19 mouse cellular contexts compared by ENCODE assay signal in genomic region chr14:99535781-99536180, GRCm38 (mm10).
DNase-seq lines count a peak whose midpoint lies in the region; ATAC-seq and TF ChIP-seq lines count a peak whose summit lies in the region.
"Had no signal": no experiment of that assay in that cellular context is flagged by ENCODE, and none has a peak within 500 bp of the region (broad histone marks: within the 10 kb centered on the region; RNA-seq: fewer than 3 reads in every experiment).

No protein-coding gene starts in this region.

- WGBS in stomach, embryonic 15.5 days = 80% methylated on average over 6 of the region's 6 CpGs
- WGBS in stomach, postnatal 0 days = 83% methylated on average over 6 of the region's 6 CpGs
- WGBS in intestine, postnatal 0 days = 45% methylated on average over 6 of the region's 6 CpGs
- 68% methylated on average over 6 of the region's 6 CpGs for whole genome bisulfite sequencing in liver, embryonic 12.5 days (ENCODE audit: insufficient replicate concordance)

- TF ChIP-seq EP300 in stomach, postnatal 0 days (optimal IDR thresholded peaks at IDR 0.05) = no peak

- no peak for TF ChIP-seq CTCF in stomach, postnatal 0 days (IDR thresholded peaks at IDR 0.05; ENCODE audit: low read depth)
- no peak for TF ChIP-seq CTCF in intestine, postnatal 0 days (IDR thresholded peaks at IDR 0.05; ENCODE audit: low read depth)

- intact Hi-C loops in left cerebral cortex, postnatal 25 days (cut with DNase I) = no loop called here

- no peak overlapping the region for H3K4me3 ChIP-seq in stomach, embryonic 15.5 days (replicated peaks)
- no peak overlapping the region for H3K4me3 ChIP-seq in stomach, postnatal 0 days (ENCODE audit: low read depth, low read length)
- no peak overlapping the region for H3K4me3 ChIP-seq in intestine, postnatal 0 days (ENCODE audit: low read depth, low read length)
- H3K4me3 ChIP-seq in liver, embryonic 12.5 days = no peak overlapping the region
- H3K4me3 ChIP-seq: hindbrain, embryonic 15.5 days; limb, embryonic 15.5 days; neural tube, embryonic 12.5 days had no signal

- ATAC-seq in stomach, embryonic 15.5 days (ENCODE audit: insufficient read depth, low FRiP score, low read depth) = peak; percentile 58; the same call in 1 of the 2 replicates
- ATAC-seq in stomach, postnatal 0 days (ENCODE audit: low FRiP score, low TSS enrichment) = no peak
- peak; percentile 100 for ATAC-seq in intestine, postnatal 0 days
- ATAC-seq in liver, embryonic 12.5 days = no peak
- ATAC-seq: liver, postnatal 0 days had no signal

- no peak overlapping the region for H3K27ac ChIP-seq in stomach, embryonic 15.5 days
- no peak overlapping the region for H3K27ac ChIP-seq in stomach, postnatal 0 days (replicated peaks)
- H3K27ac ChIP-seq in intestine, postnatal 0 days (ENCODE audit: low read depth, low read length) = no peak overlapping the region
- H3K27ac ChIP-seq in liver, embryonic 12.5 days = no peak overlapping the region
- H3K27ac ChIP-seq: hindbrain, embryonic 15.5 days; limb, embryonic 15.5 days; neural tube, embryonic 12.5 days had no signal

- no peaks in the 10 kb centered on the region for H3K36me3 ChIP-seq in stomach, embryonic 15.5 days
- no peaks in the 10 kb centered on the region for H3K36me3 ChIP-seq in stomach, postnatal 0 days (ENCODE audit: control insufficient read depth, insufficient read depth, low read length)
- no peaks in the 10 kb centered on the region for H3K36me3 ChIP-seq in intestine, postnatal 0 days (ENCODE audit: control insufficient read depth, insufficient read depth)
- no peaks in the 10 kb centered on the region for H3K36me3 ChIP-seq in liver, embryonic 12.5 days
- H3K36me3 ChIP-seq: hindbrain, embryonic 15.5 days; limb, embryonic 15.5 days; neural tube, embryonic 12.5 days had no signal

- no peaks in the 10 kb centered on the region for H3K4me1 ChIP-seq in stomach, embryonic 15.5 days
- no peaks in the 10 kb centered on the region for H3K4me1 ChIP-seq in stomach, postnatal 0 days (replicated peaks; ENCODE audit: control insufficient read depth, insufficient read depth)
- no peaks in the 10 kb centered on the region for H3K4me1 ChIP-seq in intestine, postnatal 0 days (replicated peaks; ENCODE audit: control insufficient read depth, insufficient read depth, low read length)
- no peaks in the 10 kb centered on the region for H3K4me1 ChIP-seq in liver, embryonic 12.5 days
- H3K4me1 ChIP-seq: hindbrain, embryonic 15.5 days; limb, embryonic 15.5 days; neural tube, embryonic 12.5 days had no signal

- no peaks in the 10 kb centered on the region for H3K27me3 ChIP-seq in stomach, embryonic 15.5 days (replicated peaks)
- no peaks in the 10 kb centered on the region for H3K27me3 ChIP-seq in stomach, postnatal 0 days (ENCODE audit: control insufficient read depth, insufficient read depth, low read length)
- H3K27me3 ChIP-seq in intestine, postnatal 0 days (replicated peaks; ENCODE audit: control insufficient read depth, insufficient read depth, low read length) = no peaks in the 10 kb centered on the region
- H3K27me3 ChIP-seq in liver, embryonic 12.5 days (replicated peaks) = no peaks in the 10 kb centered on the region
- H3K27me3 ChIP-seq: hindbrain, embryonic 15.5 days; limb, embryonic 15.5 days; neural tube, embryonic 12.5 days had no signal

- no peaks in the 10 kb centered on the region for H3K9me3 ChIP-seq in stomach, embryonic 15.5 days
- no peaks in the 10 kb centered on the region for H3K9me3 ChIP-seq in stomach, postnatal 0 days (ENCODE audit: control insufficient read depth, low read length)
- no peaks in the 10 kb centered on the region for H3K9me3 ChIP-seq in intestine, postnatal 0 days (ENCODE audit: control insufficient read depth)
- H3K9me3 ChIP-seq in liver, embryonic 12.5 days (replicated peaks) = no peaks in the 10 kb centered on the region
- H3K9me3 ChIP-seq: hindbrain, embryonic 15.5 days; limb, embryonic 15.5 days; neural tube, embryonic 12.5 days had no signal

- no peak overlapping the region for H3K9ac ChIP-seq in stomach, embryonic 15.5 days
- no peak overlapping the region for H3K9ac ChIP-seq in stomach, postnatal 0 days (ENCODE audit: low read length)
- no peak overlapping the region for H3K9ac ChIP-seq in intestine, postnatal 0 days (ENCODE audit: low read depth, low read length)
- no peak overlapping the region for H3K9ac ChIP-seq in liver, embryonic 12.5 days
- H3K9ac ChIP-seq: hindbrain, embryonic 15.5 days; limb, embryonic 15.5 days; liver, postnatal 0 days; neural tube, embryonic 12.5 days had no signal

- no peak overlapping the region for H3K4me2 ChIP-seq in stomach, embryonic 15.5 days
- no peak overlapping the region for H3K4me2 ChIP-seq in stomach, postnatal 0 days (replicated peaks; ENCODE audit: low read depth)
- 0 out of 2 replicates have a peak overlapping the region, but pooled peaks have one; percentile 18 for H3K4me2 ChIP-seq in intestine, postnatal 0 days (replicated peaks; ENCODE audit: low read depth)
- H3K4me2 ChIP-seq in liver, embryonic 12.5 days = no peak overlapping the region
- H3K4me2 ChIP-seq: heart, embryonic 11.5 days; hindbrain, embryonic 15.5 days; limb, embryonic 15.5 days; neural tube, embryonic 12.5 days had no signal

- DNase-seq in stomach, postnatal 0 days (ENCODE audit: low spot score) = no peak
- peak; percentile 34 for DNase-seq in kidney, postnatal 10 days
- DNase-seq in left cerebral cortex, adult 18-20 months (ENCODE audit: low spot score in 2 of 2) = no peak
- DNase-seq in heart, adult 8-10 months (ENCODE audit: low spot score) = no peak
- DNase-seq in left cerebral cortex, postnatal 25 days (ENCODE audit: low spot score in 2 of 2) = no peak
- DNase-seq: adrenal gland, adult 2 months; cerebellum, postnatal 14 days; embryo, embryonic 11 days; gastrocnemius, postnatal 10 days; liver, postnatal 0 days; spleen, adult 18-20 months; thymus, postnatal 36 days had no signal

Comparison
In these comparisons a context has a peak if more than half of its experiments do, and no peak if none do; other contexts are left out.
1. ATAC-seq: peak in stomach, embryonic 15.5 days (single experiment) and intestine, postnatal 0 days (single experiment); none in stomach, postnatal 0 days (single experiment) and liver, embryonic 12.5 days (single experiment).